Mouse (Mus musculus) urinary bladder, adult 2 months (tissue): ENCODE measurements around the gene Veph1. TPM values are rescaled to one million over a fixed set of nuclear protein-coding genes. Genes with fewer than 3 reads are reported as not detected.

Experiments used
- DNase-seq: peaks from one replicate; pipeline ENCODE4 v3.0.0; 2022; ENCODE audit warnings: low spot score
- polyA plus RNA-seq: library from polyadenylated mRNA; depleted of rRNA; stranded (reverse); fragments of >200 nt; gene quantifications from 2 replicates; pipeline ENCODE4 v1.2.3, GENCODE M21; 2012

Veph1 gene
- polyA plus RNA-seq, 1 experiment = 0.06 TPM

- no peak for DNase-seq
These were observed 71.6 kb downstream of the Veph1 start for GRCm38 (mm10) chr3:66224931-66225537.

- DNase-seq = no peak
These were observed 75.4 kb downstream of the Veph1 start for GRCm38 (mm10) chr3:66221243-66221611.

DNA sequence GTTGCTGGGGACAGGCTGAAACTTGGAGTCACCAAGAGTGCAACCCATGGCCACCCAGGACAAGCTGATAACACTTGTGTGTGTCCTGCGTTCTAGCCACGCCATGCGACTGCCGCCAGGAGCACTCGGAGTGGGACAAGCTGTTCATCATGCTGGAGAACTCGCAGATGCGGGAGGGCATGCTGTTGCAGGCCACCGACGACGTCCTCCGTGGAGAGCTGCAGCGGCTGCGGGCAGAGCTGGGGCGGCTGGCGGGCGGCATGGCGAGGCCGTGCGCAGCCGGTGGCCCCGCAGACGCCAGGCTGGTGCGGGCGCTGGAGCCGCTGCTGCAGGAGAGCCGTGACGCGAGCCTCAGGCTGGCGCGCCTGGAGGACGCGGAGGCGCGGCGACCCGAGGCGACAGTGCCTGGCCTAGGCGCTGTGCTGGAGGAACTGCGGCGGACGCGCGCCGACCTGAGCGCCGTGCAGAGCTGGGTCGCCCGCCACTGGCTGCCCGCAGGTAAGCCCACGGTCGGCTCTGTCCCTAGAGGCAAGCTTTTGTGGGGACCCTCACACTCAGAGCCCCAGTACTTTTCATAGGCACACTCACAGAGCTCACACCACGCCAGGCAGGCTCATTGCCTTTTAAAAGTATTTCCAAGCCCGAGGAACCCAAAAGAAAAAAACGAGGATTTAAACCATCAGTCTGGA, 75.9 kb downstream of the Veph1 start:
- DNase-seq = no peak

DNA sequence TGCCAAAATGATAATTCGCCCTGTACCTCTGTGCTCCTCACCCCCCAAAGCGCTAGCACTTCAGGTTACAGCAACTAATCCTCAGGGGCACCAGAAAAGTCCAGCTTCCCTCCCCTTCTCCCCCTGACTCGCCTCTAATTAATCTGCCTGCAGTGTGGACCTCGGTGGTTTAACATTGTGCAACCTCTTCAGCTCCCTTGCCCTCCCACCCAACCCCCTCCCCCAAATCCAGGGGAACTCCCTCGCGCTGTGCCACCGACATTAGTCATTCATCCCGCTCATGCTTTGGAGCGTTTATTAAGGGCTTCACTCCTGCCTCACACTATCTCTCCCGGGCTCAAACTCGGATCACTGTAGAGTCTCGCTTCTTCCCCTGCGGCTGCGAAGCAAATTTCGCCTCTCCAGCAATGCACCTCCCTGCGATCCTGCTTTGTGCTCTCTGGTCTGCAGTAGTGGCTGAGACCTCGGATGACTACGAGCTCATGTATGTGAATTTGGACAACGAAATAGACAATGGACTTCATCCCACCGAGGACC, 76.9 kb downstream of the Veph1 start, which contains the start of gene Ptx3:
Gene Ptx3, plus strand, starts transcription at position 256 of the 537 bp plus-strand sequence.
- DNase-seq = no peak

DNA sequence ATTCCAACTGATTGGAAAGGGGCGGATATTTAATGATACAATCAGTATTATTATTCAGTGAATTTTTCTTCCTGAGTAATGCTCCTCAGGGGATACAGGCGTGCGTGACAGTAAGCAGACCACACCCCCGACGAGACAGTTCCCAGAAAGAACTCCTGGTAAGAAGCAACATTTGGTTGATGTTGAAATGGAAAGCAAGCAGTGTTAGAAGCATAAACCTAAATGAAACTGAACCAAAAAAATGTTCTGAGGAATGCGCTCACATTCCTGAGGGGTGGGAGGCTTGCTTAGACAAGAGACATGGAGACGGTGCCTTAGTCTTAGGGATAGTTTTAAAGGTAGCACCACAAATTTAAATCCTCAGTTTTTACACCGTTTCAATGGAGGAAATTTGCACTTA, 80.9 kb downstream of the Veph1 start:
- DNase-seq = no peak

- DNase-seq = no peak
These were observed 83.1 kb downstream of the Veph1 start for GRCm38 (mm10) chr3:66213524-66213923.

DNA sequence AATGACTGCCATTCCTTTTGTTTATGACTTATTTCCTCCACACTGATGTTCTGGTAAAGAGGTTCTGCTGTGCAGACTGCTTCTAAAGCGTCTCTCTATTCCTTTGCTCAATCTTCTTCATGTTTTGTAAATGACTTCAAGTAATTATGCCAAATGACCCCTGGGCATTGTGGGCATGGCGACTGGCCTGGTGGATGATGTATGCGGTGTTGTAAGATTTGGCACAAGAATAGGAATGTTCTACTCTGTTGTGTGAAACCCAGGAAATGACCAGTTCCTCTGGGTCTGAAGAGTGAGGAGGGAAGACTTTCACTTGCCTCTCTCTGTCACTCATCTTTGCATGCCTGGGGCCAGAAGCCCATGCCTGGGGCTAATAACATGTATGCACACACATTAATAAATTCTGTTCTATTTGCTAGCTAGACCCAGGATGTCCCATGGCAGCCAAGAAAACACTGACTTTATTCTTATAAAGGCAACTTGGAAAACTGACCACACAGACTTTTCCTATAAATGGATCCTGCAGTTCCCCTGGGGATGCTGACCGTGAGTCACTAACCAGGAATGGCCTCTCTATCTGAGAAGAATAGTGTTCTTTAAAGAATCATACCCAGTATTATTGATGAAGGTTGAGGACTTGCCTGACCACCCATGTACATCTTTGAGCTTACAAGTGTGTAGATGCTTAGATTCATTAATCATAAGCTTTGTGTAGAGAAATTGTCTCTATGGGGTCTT, 87.6 kb downstream of the Veph1 start:
- no peak for DNase-seq

- DNase-seq = no peak
These were observed 102.6 kb downstream of the Veph1 start for GRCm38 (mm10) chr3:66193910-66194562.

GRCm38 (mm10) chr3:66179647-66180046, 117.0 kb downstream of the Veph1 start:
- no peak for DNase-seq

GRCm38 (mm10) chr3:66172907-66173306, 123.7 kb downstream of the Veph1 start:
- no peak for DNase-seq

GRCm38 (mm10) chr3:66169873-66170538, 126.6 kb downstream of the Veph1 start:
- DNase-seq = no peak

DNA sequence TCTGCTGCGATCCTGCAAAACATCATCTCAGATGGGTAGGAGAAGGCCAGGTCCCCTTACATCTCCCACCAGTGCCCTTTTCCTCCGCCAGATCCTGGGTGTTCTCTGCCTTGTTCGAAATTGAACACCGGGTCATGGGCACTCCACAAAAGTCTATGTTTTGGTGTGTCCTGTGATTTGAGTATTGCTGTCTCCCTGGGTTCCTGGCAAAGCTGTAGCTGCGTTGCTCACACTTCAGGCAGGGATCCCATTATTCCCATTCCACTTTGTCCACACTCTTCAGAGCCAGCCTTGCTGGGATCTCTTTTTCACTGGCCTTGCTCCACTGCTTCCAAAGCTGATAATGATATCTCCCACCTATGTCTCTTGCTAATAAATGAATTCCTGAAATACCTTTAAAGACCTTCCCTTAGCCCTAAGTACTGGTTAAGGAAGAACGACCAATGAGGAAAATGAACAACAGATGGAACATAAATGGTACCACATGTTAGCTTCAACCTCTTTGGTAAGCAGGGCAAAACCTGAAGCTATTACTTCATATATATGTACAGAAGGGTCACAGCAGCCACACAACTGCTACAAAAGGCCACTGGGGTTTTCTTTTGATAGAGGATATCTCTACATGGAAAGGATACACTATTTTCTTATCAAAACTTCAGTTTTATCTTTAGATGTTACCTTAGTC, 129.9 kb downstream of the Veph1 start:
- DNase-seq = no peak

DNA sequence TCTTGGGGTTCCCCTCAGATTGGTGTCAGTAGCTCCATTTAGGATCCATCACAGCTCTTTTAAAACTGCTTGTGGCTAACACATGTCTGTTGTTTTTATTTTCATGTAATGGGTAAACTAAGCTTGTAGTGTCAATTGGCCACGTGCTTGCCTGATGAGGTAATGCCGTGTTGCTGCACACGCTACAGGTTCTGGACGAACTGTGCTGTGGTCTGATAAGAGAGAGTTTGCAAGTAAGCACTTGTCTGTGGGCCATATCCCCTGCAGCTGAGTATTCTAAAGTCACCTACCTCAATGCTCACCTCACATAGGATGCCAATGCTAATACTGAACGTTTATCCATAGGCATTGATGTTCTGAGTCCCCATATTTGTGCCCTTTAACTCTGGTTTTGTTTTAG, 131.6 kb downstream of the Veph1 start:
- DNase-seq = no peak

GRCm38 (mm10) chr3:66164585-66164984, 132.1 kb downstream of the Veph1 start:
- DNase-seq = no peak

GRCm38 (mm10) chr3:66162612-66163011, 134.0 kb downstream of the Veph1 start:
- DNase-seq = no peak

DNA sequence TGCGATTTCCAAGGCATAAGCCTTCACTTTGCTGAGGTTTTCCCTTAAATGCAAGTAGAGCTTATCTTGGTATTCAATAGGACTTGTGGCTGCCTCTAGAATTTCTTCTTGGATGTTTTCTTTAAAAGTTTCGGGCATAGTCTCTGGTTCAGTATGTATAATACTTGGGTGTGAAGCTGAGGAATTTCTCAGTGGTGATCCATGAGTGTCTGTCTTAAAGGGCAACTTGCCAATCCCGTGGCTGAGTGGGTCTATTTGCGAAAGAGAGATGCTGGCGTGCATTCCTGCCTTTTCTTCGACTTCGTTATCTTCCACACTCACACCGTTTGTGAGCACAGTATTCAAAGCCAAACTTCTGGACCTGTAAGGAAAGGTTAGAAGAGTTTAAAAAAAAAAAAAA, 138.7 kb downstream of the Veph1 start:
- no peak for DNase-seq

GRCm38 (mm10) chr3:66137601-66138000, 159.0 kb downstream of the Veph1 start:
- DNase-seq = no peak

GRCm38 (mm10) chr3:66131264-66131950, 165.2 kb downstream of the Veph1 start:
- no peak for DNase-seq

- DNase-seq = no peak
These were observed 166.9 kb downstream of the Veph1 start for GRCm38 (mm10) chr3:66129689-66130088.

DNA sequence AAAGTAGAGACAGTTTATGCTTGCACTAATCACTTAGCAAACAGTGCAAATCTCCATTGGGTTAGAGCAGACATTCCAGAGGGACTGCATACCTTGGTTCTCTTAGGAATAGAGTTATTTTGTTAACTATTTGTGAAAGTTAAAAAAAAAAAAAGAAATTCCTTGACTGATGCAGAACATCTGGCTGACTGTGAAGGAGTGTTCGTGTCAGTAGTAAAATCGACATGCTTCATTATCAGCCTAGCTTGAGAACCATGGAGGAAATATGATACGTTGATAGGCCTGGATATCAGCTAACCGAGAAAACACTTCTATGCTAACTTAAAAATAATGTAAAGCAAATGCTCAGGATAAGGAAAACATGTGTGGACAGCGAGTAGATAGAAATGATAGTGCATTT, 191.1 kb downstream of the Veph1 start:
- no peak for DNase-seq

DNA sequence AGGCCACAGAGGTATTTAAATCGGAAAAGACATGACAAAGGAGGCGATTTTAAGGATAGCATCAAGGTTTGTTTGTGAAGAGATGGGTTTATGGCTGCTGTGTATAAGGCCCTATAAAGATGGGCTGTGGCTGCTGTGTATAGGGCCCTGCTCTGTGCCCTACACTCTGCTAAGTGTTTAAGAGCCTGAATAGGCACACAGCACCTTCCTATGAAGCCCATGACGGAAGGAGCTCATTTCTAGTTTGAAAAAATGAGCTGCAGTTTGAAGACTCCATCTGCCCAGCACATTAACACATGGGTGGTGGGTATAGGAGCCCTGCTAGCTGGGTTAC, 194.1 kb downstream of the Veph1 start:
- no peak for DNase-seq
